Mouse (Mus musculus): ENCODE measurements around the gene Pld6. TPM values are rescaled to one million over a fixed set of nuclear protein-coding genes. Genes with fewer than 3 reads are reported as not detected.
A peak's percentile ranks its signal among the peaks of the same experiment; 100 is the strongest.

The Pld6 gene
- total and polyA plus RNA-seq, 2 experiments from 2014 or later: 3.3 TPM; not detected in 1

GRCm38 (mm10) chr11:59814311-59814710, 26.9 kb upstream of the Pld6 start:
- Histone ChIP-seq H3K4me1 (ENCODE audit: control insufficient read depth, insufficient read depth) (0 out of 2 replicates have a peak, but pooled peaks cover 6% of the 10 kb centered on the region), H3K36me3 (replicated peaks; ENCODE audit: control insufficient read depth, insufficient read depth, low read length) (peaks cover 34% of the 10 kb centered on the region), H3K9ac (replicated peaks; ENCODE audit: low read depth, low read length) (no peak overlapping the region), H3K4me2 (ENCODE audit: low read depth, low read length) (no peak overlapping the region), H3K9me3 (replicated peaks; ENCODE audit: control insufficient read depth, low read length) (no peaks in the 10 kb centered on the region), H3K27me3 (ENCODE audit: control insufficient read depth, insufficient read depth, low read length) (no peaks in the 10 kb centered on the region), H3K27ac (ENCODE audit: low read depth) (no peak overlapping the region), H3K4me3 (ENCODE audit: low read depth, low read length) (no peak overlapping the region)
- TF ChIP-seq CTCF (IDR thresholded peaks at IDR 0.05; ENCODE audit: low read depth) (no peak), EP300 (IDR thresholded peaks at IDR 0.05; ENCODE audit: low read depth) (no peak)
- no peak for ATAC-seq (ENCODE audit: insufficient read depth, low read depth)
- 93% methylated on average over 1 of the region's 1 CpGs for WGBS
- DNase-seq (ENCODE audit: low spot score): no peak

- H3K4me1 ChIP-seq (ENCODE audit: control insufficient read depth, insufficient read depth): peaks cover 10% of the 10 kb centered on the region
- no peak overlapping the region for H3K4me2 ChIP-seq (ENCODE audit: low read depth, low read length)
- no peaks in the 10 kb centered on the region for H3K27me3 ChIP-seq (ENCODE audit: control insufficient read depth, insufficient read depth, low read length)
- no peak overlapping the region for H3K27ac ChIP-seq (ENCODE audit: low read depth)
- H3K9me3 ChIP-seq (replicated peaks; ENCODE audit: control insufficient read depth, low read length): no peaks in the 10 kb centered on the region
- no peak for TF ChIP-seq EP300 (IDR thresholded peaks at IDR 0.05; ENCODE audit: low read depth)
- TF ChIP-seq CTCF (IDR thresholded peaks at IDR 0.05; ENCODE audit: low read depth): no peak
- DNase-seq (ENCODE audit: low spot score) (no peak), ATAC-seq (ENCODE audit: insufficient read depth, low read depth) (no peak)
- no peak overlapping the region for H3K9ac ChIP-seq (replicated peaks; ENCODE audit: low read depth, low read length)
- no peak overlapping the region for H3K4me3 ChIP-seq (ENCODE audit: low read depth, low read length)
- peaks cover 24% of the 10 kb centered on the region for H3K36me3 ChIP-seq (replicated peaks; ENCODE audit: control insufficient read depth, insufficient read depth, low read length)
- WGBS: 61% methylated on average over 3 of the region's 3 CpGs
These were observed 25.8 kb upstream of the Pld6 start for GRCm38 (mm10) chr11:59813276-59813675.

- WGBS: 47% methylated on average over 4 of the region's 4 CpGs
- Histone ChIP-seq H3K36me3 (replicated peaks; ENCODE audit: control insufficient read depth, insufficient read depth, low read length) (peaks cover 22% of the 10 kb centered on the region), H3K4me1 (ENCODE audit: control insufficient read depth, insufficient read depth) (peaks cover 12% of the 10 kb centered on the region), H3K4me3 (ENCODE audit: low read depth, low read length) (no peak overlapping the region), H3K27me3 (ENCODE audit: control insufficient read depth, insufficient read depth, low read length) (no peaks in the 10 kb centered on the region), H3K27ac (ENCODE audit: low read depth) (no peak overlapping the region), H3K9ac (replicated peaks; ENCODE audit: low read depth, low read length) (no peak overlapping the region), H3K9me3 (replicated peaks; ENCODE audit: control insufficient read depth, low read length) (no peaks in the 10 kb centered on the region), H3K4me2 (ENCODE audit: low read depth, low read length) (no peak overlapping the region)
- no peak for ATAC-seq (ENCODE audit: insufficient read depth, low read depth)
- DNase-seq (ENCODE audit: low spot score): no peak
- TF ChIP-seq CTCF (IDR thresholded peaks at IDR 0.05; ENCODE audit: low read depth) (no peak), EP300 (IDR thresholded peaks at IDR 0.05; ENCODE audit: low read depth) (no peak)
These were observed 23.8 kb upstream of the Pld6 start for GRCm38 (mm10) chr11:59811211-59811610.

GRCm38 (mm10) chr11:59810480-59811158, 23.2 kb upstream of the Pld6 start:
- peak overlapping the region; percentile 98 for H3K27ac ChIP-seq (ENCODE audit: low read depth)
- H3K9me3 ChIP-seq (replicated peaks; ENCODE audit: control insufficient read depth, low read length): no peaks in the 10 kb centered on the region
- TF ChIP-seq CTCF (IDR thresholded peaks at IDR 0.05; ENCODE audit: low read depth): no peak
- no peak for TF ChIP-seq EP300 (IDR thresholded peaks at IDR 0.05; ENCODE audit: low read depth)
- H3K4me2 ChIP-seq (ENCODE audit: low read depth, low read length): peak overlapping the region; percentile 81
- H3K4me1 ChIP-seq (ENCODE audit: control insufficient read depth, insufficient read depth): peaks cover 12% of the 10 kb centered on the region
- 63% methylated on average over 14 of the region's 14 CpGs for WGBS
- peak overlapping the region; percentile 77 for H3K4me3 ChIP-seq (ENCODE audit: low read depth, low read length)
- H3K27me3 ChIP-seq (ENCODE audit: control insufficient read depth, insufficient read depth, low read length): no peaks in the 10 kb centered on the region
- peak overlapping the region; percentile 86; the same call in 1 of the 2 replicates for H3K9ac ChIP-seq (replicated peaks; ENCODE audit: low read depth, low read length)
- peaks cover 23% of the 10 kb centered on the region for H3K36me3 ChIP-seq (replicated peaks; ENCODE audit: control insufficient read depth, insufficient read depth, low read length)
- ATAC-seq (ENCODE audit: insufficient read depth, low read depth): no peak
- no peak for DNase-seq (ENCODE audit: low spot score)

DNA sequence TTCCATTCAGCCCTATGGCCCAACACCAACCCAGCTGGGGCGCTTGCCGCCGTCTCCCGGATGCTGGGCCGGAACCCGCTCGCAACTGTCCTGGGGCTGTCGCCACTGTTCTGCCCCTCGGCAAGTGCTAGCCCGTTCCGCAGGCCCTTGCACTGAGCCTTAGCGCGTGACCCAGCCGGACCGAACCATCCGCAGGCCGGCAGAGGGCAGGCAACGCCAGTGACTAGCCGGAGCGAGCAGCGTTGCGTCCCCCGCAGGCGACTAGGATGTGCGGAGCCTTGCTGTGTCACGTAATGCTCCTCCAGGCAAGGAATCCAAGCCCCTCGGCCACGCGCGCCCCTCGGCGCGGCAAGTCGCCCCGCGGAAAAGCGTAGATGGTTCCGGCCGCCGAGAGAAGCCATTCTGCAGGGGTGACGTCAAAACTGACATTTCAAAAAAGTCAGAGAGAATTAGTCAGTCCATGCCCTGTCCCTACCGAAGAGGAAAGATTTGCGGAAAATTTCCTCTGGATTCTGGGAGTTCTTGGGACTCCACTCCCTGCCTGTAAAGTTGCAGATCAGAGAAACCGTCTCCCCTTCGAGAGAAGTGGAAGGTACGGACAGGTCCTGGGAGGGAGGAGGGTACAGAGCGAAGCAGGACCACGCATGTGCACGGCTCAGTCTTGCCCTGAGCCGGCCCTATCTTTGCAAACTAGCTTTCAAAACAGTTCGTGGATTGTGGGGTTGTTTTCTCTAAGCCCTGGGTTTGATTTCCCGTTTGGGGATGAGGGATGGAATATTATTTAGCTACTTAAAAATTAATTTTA, 22.4 kb upstream of the Pld6 start, which contains the start of gene Flcn:
Flcn (minus strand) TSS at position 347 of the 805 bp plus-strand sequence.
- Histone ChIP-seq H3K27me3 (ENCODE audit: control insufficient read depth, insufficient read depth, low read length) (no peaks in the 10 kb centered on the region), H3K9me3 (replicated peaks; ENCODE audit: control insufficient read depth, low read length) (no peaks in the 10 kb centered on the region), H3K27ac (ENCODE audit: low read depth) (peak within 1 kb of the TSS; percentile 98), H3K9ac (replicated peaks; ENCODE audit: low read depth, low read length) (peak within 1 kb of the TSS; percentile 86), H3K4me1 (ENCODE audit: control insufficient read depth, insufficient read depth) (peaks cover 12% of the 10 kb centered on the region), H3K4me3 (ENCODE audit: low read depth, low read length) (peak within 1 kb of the TSS; percentile 77), H3K4me2 (ENCODE audit: low read depth, low read length) (peak within 1 kb of the TSS; percentile 81), H3K36me3 (replicated peaks; ENCODE audit: control insufficient read depth, insufficient read depth, low read length) (peaks cover 31% of the 10 kb centered on the region)
- DNase-seq (ENCODE audit: low spot score): peak; percentile 94
- ATAC-seq (ENCODE audit: insufficient read depth, low read depth): peak; percentile 91
- under 1% methylated on average over 52 of the region's 52 CpGs for WGBS
- peak; percentile 88 for TF ChIP-seq EP300 (IDR thresholded peaks at IDR 0.05; ENCODE audit: low read depth)
- TF ChIP-seq CTCF (IDR thresholded peaks at IDR 0.05; ENCODE audit: low read depth): peak; percentile 41
